Mouse (Mus musculus): ENCODE data around the gene Adm.
"Not testable (repeated sequence)": the region's sequence is repeated elsewhere in the genome, so short reads cannot be mapped to it uniquely, and the experiment has no call there.

Gene Adm

GRCm38 (mm10) chr7:110628611-110629354, 1.3 kb downstream of the Adm start:
- DNase-seq (ENCODE audit: low read depth, low spot score) = peak; percentile 53

DNA sequence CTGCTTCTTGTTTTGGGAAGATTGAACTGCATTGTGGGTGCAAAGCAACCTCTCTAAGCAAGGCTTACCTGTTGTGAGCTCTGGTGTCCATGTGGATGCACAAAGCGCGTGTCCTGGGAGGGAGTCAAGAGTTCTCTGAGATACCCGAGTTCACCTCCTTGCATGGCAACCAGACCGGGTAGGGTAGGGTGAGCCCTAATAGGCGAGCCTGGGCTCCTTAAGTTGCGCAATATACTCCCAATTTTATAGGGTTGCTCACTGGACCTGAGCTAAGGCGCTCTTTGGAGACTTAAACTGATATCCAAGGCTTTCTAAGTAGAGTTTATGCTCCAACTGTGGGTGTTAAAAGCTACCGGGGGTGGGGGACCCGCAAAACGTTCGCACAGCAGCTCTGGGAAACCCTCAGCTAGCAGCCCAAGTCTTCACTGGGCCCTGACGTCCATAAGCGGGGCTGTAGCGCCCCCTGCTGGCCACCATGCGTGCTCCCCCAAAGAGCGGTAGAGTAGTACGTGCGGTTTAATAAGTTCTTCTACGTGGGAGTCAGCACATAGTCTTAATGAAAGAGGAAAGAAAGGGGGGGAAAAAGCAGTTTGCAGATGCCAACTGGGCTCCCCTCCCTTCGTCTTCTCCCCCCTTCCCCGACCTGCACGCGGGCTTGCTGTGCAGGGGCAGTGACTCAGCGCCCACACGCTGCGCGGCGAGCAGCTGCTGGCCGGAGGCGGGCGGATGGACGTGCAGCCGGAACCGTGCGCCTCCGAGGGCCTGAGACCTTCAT, 2.6 kb downstream of the Adm start:
- peak; percentile 88 for DNase-seq (ENCODE audit: low read depth, low spot score)

- peak; percentile 37 for DNase-seq (ENCODE audit: low read depth, low spot score)
Measured at GRCm38 (mm10) chr7:110631136-110631888, 3.9 kb downstream of the Adm start.

- no peak for DNase-seq (ENCODE audit: low read depth, low spot score)
Measured at GRCm38 (mm10) chr7:110635929-110636328, 8.5 kb downstream of the Adm start.

GRCm38 (mm10) chr7:110636559-110636958, 9.1 kb downstream of the Adm start:
- DNase-seq (ENCODE audit: low read depth, low spot score) = no peak

GRCm38 (mm10) chr7:110638305-110639110, 11.0 kb downstream of the Adm start:
- no peak for DNase-seq (ENCODE audit: low read depth, low spot score)

GRCm38 (mm10) chr7:110639291-110639915, 11.9 kb downstream of the Adm start:
- no peak for DNase-seq (ENCODE audit: low read depth, low spot score)

DNA sequence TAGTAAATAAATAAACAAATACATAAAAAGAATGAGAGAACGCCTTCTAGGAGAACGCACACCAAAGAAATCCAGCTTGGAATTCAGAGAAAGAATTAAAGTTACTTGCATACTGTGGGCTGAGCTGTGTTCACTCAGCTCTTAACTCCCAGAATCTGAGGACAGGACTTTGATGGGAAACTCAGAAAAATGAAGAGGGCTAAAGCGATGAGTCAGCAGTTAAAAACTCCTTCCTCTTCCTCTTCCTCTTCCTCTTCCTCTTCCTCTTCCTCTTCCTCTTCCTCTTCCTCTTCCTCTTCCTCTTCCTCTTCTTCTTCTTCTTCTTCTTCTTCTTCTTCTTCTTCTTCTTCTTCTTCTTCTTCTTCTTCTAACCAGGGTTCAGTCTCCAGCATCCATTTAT, 12.5 kb downstream of the Adm start:
- not testable (repeated sequence) for DNase-seq (ENCODE audit: low read depth, low spot score)

DNA sequence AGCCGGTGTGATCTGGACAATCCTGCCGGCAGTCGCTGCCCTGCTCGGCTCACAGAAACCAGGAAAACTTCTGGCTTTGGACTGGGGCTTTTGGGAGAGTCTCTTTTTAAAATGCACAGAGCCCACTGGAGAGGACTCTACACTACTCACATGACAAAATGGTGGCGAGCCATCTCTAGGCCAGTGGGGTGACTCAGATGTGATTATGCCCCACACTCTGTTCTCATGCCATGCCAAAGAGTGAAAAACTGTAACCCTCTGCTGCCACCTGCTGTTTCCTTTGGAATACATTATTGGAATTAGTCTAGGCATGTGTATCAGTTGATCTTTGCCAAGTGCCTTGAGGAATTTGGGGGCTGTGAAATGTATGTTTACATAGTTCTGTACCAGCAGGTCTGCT, 17.9 kb downstream of the Adm start:
- peak; percentile 89 for DNase-seq (ENCODE audit: low read depth, low spot score)

DNA sequence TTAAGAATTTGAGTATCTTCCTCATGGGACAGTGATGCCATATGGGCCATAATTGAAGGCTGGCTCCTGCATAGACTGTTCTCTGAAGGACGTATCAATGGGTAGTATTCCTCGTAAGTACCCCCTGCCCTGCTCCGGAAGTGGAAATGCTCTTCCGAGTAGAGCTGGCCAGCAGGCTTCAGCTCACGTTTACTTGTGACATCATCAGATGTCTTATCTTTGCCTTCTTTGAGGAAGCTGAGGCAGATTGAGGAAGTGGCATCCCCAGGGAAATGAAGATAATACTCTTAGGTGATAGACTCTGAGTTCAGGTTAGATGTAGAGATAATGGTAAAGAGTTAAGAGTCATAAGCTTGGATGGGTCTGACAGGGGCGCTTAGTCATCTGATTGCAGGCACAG, 18.4 kb downstream of the Adm start:
- no peak for DNase-seq (ENCODE audit: low read depth, low spot score)

DNA sequence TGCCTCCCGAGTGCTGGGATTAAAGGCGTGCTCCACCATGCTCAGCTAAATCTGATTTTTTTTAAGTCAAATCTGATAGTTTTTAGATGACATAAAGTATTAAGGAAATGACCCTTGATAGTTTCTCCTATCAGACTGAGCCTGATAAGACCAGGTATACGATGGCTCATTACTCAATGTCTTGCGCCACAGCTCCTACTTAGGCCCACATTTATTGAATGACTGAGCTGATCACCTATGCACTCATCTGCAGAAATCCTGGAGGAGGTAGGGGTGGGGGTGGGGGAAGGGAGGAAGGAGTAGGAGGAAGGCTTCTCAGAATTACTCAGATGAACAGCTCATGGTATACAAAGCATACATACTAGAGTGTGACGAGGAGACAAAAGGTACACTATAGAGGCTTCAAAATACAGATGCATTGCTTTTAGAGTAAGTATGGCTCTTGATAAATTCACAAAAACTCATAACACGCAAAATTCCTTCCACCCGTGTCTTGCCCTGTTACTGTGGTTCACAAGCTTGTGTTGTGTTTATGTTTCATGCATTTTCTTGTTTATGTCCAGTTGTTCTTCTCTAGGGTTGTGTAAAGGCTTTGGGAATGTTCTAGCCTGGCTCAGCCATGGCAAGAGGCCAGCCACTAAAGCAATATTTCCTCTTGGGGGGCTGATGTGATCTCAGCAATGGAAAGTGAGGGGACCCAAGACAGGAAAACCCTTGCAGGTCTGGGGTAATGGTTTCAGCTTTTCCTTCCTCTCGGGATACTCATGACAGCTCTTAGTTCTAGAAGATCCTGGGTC, 19.3 kb downstream of the Adm start:
- DNase-seq (ENCODE audit: low read depth, low spot score) = no peak

DNA sequence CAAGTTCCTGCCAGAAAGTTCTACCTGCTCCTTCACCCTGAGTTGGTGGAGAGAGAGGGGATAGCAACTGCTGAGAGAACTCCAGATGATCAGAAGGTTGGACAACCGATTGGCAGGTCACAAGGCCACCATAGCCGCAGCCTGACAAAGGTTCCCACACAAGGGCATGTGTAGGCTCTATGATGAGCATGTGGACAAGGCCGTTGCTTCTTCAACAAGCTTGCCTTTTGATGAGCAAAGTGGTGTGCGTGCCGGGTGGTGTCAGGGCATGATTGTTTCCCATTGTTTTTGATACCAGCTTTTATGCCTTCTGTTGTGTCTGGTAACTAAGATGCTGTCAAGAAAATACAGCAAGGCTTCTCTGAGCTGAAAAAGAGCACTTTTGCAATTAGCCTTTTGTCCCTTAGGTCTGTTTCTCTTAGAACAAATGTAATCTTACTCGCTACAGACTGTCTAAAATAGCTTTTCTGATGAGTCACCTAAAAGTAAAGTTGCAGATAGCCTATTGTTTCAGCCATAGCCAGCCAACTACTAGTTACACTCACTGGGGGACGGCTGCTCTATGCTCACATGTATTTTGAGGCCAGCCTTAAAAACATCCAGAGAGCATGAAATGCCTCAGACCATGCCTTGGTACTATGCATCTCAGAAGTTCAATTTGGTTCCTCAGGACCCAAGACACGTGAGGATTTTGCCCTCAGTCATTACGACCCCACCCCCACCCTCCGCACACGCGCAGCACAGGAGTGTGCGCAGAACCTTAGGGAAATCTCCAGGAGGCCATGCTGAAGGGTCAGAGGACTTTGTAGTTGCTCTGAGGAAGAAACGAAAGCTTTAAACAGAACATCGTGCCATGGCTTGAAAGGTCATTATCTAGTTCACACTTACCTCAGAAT, 20.3 kb downstream of the Adm start:
- no peak for DNase-seq (ENCODE audit: low read depth, low spot score)

DNA sequence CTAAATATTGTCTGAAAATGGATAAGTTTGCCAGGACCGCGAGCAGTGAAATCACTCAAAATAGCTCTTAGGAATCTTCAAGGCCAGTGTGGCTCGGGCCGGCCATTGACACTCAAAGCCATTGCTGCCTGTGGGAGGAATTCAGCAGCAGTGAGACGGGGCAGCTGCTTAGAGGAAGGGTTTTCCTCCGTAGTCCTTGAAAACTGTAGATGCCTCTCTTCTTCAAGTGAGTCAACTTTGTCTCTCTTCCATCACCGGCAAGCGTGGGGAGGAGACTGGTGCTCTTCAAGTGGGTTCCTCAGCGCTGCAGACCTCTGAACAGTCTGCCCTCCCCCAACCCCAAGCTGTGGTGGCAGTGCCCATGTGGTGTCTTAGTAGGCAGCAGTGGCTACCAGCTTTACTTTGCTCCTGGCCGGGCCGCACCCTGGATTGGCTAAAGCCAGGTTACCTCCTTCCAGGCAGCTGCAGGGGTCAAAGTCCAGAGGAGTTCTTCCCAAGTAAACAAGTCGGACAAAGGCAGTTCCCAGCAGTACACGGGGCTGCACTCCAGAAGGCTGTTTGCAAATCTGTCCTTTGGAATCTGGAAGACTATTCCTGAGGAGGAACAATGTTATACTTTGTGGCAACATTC, 21.1 kb downstream of the Adm start:
- DNase-seq (ENCODE audit: low read depth, low spot score) = no peak

GRCm38 (mm10) chr7:110649133-110649987, 21.9 kb downstream of the Adm start:
- DNase-seq (ENCODE audit: low read depth, low spot score) = no peak

- DNase-seq (ENCODE audit: low read depth, low spot score) = peak; percentile 26
Measured at GRCm38 (mm10) chr7:110650491-110650890, 23.0 kb downstream of the Adm start.

GRCm38 (mm10) chr7:110651091-110651490, 23.6 kb downstream of the Adm start:
- peak; percentile 93 for DNase-seq (ENCODE audit: low read depth, low spot score)

- DNase-seq (ENCODE audit: low read depth, low spot score) = peak; percentile 61
Measured at GRCm38 (mm10) chr7:110655230-110655629, 27.8 kb downstream of the Adm start.

- DNase-seq (ENCODE audit: low read depth, low spot score) = no peak
Measured at GRCm38 (mm10) chr7:110655966-110656365, 28.5 kb downstream of the Adm start.

Measured in 3T3-L1 (cell line).